Mouse (Mus musculus) frontal cortex, postnatal 25 days (tissue): ENCODE results near the gene Tbc1d8b.

ENCODE experiments used
- DNase-seq, 2 experiments: peaks; one replicate each; pipeline ENCODE4 v3.0.0; 2022; ENCODE audit warnings: low spot score in 2 of 2

Tbc1d8b gene

DNA sequence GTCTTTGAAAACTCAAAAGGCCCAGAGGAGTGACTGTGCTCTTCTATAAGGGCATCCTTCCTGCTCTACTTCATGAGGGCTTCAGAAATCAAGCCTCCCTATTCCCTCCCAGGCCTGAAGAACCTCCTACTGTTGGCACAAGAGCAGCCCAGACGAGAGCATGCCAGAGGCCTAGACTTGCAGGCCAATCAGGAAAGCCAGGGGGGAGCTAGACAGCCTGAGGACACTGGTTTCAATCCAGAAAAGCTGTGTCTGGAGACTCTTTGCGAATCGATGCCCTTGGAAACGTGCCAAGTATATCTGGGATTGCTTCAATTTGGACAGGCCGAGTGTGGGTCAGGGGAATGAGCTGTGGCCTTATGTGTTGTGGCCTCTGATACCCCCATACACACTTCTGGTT lies 94.6 kb downstream of the Tbc1d8b start:
- DNase-seq, result no peak

DNA sequence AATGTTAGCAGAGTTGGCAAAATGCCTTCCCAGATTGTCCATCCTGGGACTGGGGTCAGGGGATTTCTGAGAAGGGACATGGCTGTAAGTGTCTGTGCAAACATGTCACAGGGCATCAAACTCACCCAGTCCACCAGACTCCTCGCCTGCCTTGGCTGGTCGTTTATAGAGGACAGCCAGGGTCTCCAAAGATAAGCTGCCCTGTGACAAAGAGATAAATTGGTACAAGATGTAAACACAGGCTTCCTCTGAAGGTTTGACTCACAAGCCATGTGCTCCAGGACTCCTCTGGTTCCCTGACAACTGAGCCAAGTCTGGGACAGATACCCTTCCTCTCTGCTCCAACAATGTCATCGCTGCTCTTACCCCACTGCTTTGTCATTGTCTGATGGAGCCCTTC lies 96.2 kb downstream of the Tbc1d8b start:
- no peak for DNase-seq

DNA sequence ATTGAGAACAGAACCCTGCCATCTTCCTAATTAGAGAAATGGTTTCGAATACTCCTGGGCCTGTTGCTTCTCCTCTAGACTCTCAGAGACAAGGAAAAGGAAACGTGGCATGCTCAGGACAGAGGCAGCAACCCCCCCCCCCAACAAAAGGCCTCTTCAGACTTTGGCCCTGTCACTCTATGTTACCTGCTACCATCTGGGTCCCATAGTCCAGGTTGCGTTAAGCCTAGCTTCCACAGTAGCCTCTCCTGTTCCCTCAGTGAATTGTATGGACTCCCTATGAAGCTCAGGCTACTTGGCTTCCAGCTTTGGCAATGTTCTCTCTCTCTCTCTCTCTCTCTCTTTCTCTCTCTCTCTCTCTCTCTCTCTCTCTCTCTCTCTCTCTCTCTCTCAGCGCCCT lies 96.8 kb downstream of the Tbc1d8b start:
- DNase-seq, result no peak

DNA sequence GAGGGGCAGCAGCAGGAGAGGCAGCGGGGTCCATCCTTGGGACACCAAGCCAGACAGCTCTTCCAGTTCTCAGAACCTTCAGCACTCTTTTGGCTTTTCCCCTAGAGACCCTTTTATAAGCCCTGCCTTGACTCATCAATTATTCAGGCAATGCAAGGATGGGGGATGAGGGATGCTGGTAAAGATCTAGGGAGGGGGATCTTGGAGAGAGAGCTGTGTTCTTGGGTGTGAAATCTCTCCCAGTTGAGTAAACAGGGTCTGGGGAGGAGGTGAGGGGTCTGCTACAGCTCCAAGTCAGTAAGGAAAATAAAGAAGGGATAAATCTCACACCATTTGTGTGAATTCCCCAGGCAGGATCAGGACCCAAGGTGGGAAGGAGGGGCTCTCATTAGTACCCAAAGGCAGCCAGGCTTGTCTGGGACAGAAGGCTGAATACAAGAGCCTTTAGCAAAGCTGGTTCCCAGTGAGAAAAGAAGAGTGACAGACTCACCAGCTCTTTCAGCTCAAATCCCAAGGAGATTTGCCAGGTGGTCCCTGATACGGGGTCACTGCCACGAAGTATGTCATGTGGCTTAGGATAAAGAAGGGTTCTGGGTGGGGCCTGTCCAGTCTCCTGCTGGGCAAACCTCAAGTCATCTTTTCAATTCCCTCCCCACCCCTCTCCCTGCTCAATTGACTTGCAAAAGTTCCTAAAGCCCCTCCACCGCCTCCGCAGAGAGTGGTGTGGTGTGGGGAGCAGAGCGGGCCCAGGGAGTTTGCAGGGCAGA lies 97.7 kb downstream of the Tbc1d8b start, which contains the start of gene Ripply1:
Gene Ripply1 (minus strand): TSS at position 76 of the 767 bp plus-strand sequence.
- no peak for DNase-seq

DNA sequence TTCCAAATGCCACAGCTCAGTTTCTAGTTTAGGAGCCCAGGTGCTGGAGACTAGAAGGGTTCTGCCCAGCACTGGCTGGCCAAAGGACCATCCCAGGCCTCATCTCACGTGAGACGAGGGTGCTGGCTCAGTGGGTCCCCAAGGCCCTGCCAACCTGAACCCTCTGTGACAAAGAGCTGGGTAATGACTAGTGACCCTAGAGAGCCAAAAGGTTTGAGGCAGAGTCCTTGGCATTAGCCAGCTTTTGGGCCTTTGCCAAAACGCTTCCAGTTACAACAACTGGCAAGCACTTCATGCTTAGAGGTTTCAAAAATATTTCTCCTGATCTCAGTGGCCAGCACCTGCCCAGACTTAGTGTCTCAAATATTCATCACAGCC lies 98.2 kb downstream of the Tbc1d8b start:
- no peak for DNase-seq

DNA sequence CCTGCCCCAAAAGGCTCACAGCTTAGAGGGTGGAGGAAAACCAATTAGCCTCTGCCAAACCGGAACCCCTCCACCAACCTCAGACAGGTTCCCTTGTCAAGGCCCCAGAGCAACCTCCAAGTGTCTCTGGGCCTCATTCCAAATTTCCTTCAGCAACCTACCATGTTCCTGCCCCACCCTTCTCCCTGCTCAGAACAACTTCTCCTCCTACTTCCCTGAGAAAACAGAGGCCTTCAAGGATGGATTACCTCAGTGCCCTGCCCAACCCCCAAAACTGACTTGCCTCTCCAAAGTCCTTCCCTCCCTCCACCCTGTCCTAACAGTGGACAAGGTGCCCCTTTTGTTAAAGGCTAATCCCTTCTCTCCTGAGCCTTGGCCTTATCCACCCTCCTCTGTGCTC lies 101.0 kb downstream of the Tbc1d8b start:
- no peak for DNase-seq

DNA sequence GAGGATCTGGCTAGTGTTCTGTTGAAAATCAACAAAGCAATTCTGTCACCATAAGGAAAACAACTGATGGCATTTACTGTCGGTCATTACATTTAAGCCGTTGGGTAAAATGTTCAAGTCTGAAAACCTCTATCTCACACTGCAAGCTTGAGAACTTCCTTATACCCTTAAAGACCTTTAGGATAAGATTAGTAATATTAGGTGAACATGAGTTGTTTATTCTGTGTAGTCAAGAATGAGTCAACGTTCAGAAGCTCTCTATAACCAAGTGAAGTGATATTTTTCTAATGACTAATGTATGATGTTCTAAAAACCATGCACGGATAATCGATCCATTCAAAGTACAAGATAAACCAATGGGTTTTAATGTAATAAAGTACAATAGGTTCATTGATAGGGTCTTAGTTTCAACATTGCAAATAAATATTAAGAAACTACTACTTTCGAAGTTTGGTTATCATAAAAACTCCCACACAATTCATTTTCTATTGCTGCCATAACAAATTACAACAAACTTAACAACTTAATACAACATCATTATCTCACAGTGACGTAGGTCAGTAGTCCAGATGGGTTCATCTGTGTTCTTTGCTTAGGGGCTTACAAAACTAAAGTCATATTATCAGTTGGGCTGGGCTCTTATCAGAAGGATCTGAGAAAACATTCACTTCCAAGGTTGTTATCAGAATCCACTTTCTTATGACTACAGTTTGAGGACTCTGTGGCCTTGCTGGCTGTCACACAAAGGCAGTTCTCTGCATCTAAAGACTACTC lies 109.5 kb downstream of the Tbc1d8b start:
- DNase-seq, result no peak

DNA sequence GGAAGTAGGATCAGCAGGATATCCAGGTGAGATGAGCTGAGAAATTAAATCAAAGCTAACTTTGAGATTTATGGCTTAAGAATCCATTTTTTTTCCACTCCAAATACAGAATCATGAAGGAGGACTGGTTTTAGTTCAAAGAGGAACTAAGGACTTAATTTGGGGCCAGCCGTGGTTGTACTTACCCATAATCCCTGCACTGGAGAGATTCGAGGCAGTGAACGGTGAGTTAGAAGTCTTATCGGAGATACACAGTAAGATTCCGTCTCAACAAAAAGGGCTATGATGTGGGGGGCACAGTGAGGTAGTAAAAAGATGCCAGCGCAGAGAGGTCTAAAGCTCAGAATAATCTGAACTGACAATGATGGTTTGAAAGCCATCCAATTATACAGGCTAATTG lies 111.2 kb downstream of the Tbc1d8b start:
- DNase-seq, result no peak

DNA sequence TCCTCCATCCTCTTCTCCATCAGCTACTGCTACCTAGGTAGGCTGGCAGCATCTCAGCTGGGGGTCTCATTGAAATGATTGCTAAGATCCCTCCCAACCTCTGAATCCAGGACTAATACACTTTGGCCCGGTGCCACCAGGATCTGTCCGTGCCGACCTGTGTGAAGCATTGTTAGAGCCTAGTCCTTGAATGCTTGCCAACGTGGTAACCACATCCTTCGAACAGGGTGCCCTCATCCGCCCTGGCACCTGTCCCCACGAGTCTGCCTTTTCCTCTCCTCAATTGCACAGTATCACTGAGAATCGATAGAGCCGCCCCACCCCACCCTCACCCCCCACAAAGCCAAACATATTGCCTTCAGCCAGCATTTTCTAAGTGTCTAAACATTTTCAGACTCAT lies 113.1 kb downstream of the Tbc1d8b start:
- no peak for DNase-seq

DNA sequence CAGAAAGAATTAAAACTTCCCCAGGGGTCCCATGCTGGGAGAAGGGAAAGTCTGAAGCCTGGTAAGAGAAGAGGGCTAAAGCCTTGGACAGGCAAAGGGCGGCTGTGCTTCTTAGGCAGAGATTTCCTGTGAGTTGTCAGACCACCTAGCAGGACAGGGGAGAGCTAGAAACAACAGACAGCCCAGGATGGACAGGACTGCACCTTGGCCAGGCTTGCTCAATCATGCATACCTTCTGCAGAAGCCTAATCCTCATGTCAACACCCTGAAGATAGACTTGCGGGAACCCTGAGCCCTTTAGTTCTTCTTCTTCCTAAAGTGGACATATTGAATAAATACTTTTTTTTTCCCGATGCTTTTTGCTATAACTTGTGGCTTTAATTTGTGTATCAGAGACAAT lies 115.2 kb downstream of the Tbc1d8b start:
- no peak for DNase-seq

DNA sequence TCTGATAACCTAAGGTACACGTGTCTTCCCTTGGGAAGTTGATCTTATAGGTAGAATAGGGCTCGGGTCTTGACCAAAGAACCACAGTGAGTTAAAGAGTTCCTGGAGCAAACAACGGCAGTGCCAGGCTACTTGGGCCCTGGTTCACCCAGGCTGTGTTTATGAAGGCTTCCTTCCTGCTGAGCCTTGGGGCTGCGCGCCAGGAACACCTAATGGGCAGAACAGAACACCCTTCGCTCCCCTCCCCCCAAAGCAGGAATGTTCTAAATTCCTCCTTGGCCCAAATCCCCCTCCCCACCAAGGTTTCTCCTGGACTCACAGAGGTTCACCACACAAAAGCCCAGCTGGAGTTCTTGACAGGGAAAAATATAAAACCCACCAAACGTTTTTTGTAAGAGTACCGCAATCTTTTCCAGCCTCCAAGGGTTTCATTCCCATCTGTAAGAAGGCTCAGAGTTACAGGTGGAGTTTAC lies 115.6 kb downstream of the Tbc1d8b start, which contains the start of gene Cldn2:
Gene Cldn2 (plus strand): TSS at position 423 of the 473 bp plus-strand sequence.
- DNase-seq, result no peak
